Mouse (Mus musculus) ES-E14 (cell line): ENCODE measurements around the gene Smyd3. TPM values are rescaled to one million over a fixed set of nuclear protein-coding genes. Genes with fewer than 3 reads are reported as not detected.

Experiments used
- DNase-seq: peaks from one replicate; pipeline ENCODE4 v3.0.0-alpha.2; 2013; ENCODE audit warnings: low read depth, low spot score
- H3K27ac ChIP-seq: 2 replicates; pipeline ENCODE4 v1.5.1; 2012; ENCODE audit warnings: low read depth, mild to moderate bottlenecking, low read length, moderate library complexity, mixed read lengths; ENCODE audit not compliant: poor library complexity, insufficient read depth, severe bottlenecking
- H3K36me3 ChIP-seq: 2 replicates; pipeline ENCODE4 v1.6.1; 2012; ENCODE audit warnings: mild to moderate bottlenecking, low read length, moderate library complexity, mixed read lengths; ENCODE audit not compliant: control insufficient read depth, poor library complexity, insufficient read depth, severe bottlenecking
- H3K4me1 ChIP-seq, 2 experiments: fragments of 150-350 bp in 1 of 2; sonication (generic) in 1 of 2; 2 replicates each; pipeline ENCODE4 v1.6.1; 2012; ENCODE audit warnings: low read length in 2 of 2, mild to moderate bottlenecking in 1 of 2, mixed read lengths in 1 of 2; ENCODE audit not compliant: control insufficient read depth in 2 of 2, insufficient read depth in 2 of 2, poor library complexity in 1 of 2
- H3K4me3 ChIP-seq, 2 experiments: fragments of 150-350 bp in 1 of 2; sonication (generic) in 1 of 2; 2 replicates each; pipeline ENCODE4 v1.5.1; 2012; ENCODE audit warnings: low read length in 2 of 2, low read depth in 1 of 2, mild to moderate bottlenecking in 1 of 2, mixed read lengths in 1 of 2; ENCODE audit not compliant: insufficient read depth in 1 of 2, poor library complexity in 1 of 2, severe bottlenecking in 1 of 2
- H3K9ac ChIP-seq: 2 replicates; pipeline ENCODE4 v1.6.1; 2012; ENCODE audit warnings: low read depth, mild to moderate bottlenecking, low read length, mixed read lengths; ENCODE audit not compliant: poor library complexity, insufficient read depth, severe bottlenecking
- H3K9me3 ChIP-seq: fragments of 150-350 bp; sonication (generic); 2 replicates; pipeline ENCODE4 v1.6.1; 2012; ENCODE audit warnings: low read depth, mild to moderate bottlenecking, low read length; ENCODE audit not compliant: control insufficient read depth, insufficient read depth
- CHD2 ChIP-seq: IDR thresholded peaks from 2 replicates; pipeline ENCODE4 v1.6.1; 2014; ENCODE audit warnings: mild to moderate bottlenecking, low read depth, low read length, inconsistent platforms
- HCFC1 ChIP-seq: IDR thresholded peaks from 2 replicates; pipeline ENCODE4 v1.6.1; 2012; ENCODE audit warnings: low read length, inconsistent platforms, borderline replicate concordance; ENCODE audit not compliant: insufficient read depth
- MAFK ChIP-seq: IDR thresholded peaks from 2 replicates; pipeline ENCODE4 v1.6.1; 2014; ENCODE audit warnings: mild to moderate bottlenecking, low read depth, low read length, inconsistent platforms; ENCODE audit not compliant: insufficient read depth
- ZC3H11A ChIP-seq: IDR thresholded peaks from 2 replicates; pipeline ENCODE4 v1.6.1; 2012; ENCODE audit warnings: low read depth, mild to moderate bottlenecking, inconsistent platforms, low read length, borderline replicate concordance
- ZNF384 ChIP-seq: IDR thresholded peaks from 2 replicates; pipeline ENCODE4 v1.6.1; 2012; ENCODE audit warnings: low read depth, low read length, inconsistent platforms
- in situ Hi-C, 2 experiments: fragments of 600-800 bp; cut with MboI; formaldehyde crosslinking; loops; one replicate each; pipeline ENCODE4 v1.15.1; 2025; ENCODE audit warnings: low sequenced_read_pairs in 2 of 2, inconsistent platforms in 1 of 2; ENCODE audit not compliant: unreplicated experiment in 2 of 2
- total RNA-seq: library from RNA; depleted of rRNA; stranded (reverse); fragments of 300-350 nt; gene quantifications from 2 replicates; pipeline ENCODE4 v1.2.3, GENCODE M21; 2012; rRNA removed

The Smyd3 gene
- total RNA-seq = 18.3 and 26.5 TPM in 2 replicates

GRCm38 (mm10) chr1:179517713-179518465 lies at the start of gene Smyd3:
Smyd3 (minus strand) TSS chr1:179518041.
- H3K4me1 ChIP-seq = peaks cover 0 to 5% of the 10 kb centered on the region in 2 experiments; a peak in 2 of 4 replicates
- H3K4me3 ChIP-seq = peak within 1 kb of the TSS; percentile 88 to 91
- DNase-seq = peak; percentile 74
- TF ChIP-seq CHD2 (0 out of 2 replicates have a peak, but pooled peaks have one; percentile 21), ZNF384 (peak; percentile 90; the same call in 1 of the 2 replicates), MAFK (0 out of 2 replicates have a peak, but pooled peaks have one; percentile 24), ZC3H11A (no peak)
- H3K27ac ChIP-seq = peak within 1 kb of the TSS; percentile 49; the same call in 1 of the 2 replicates
- in situ Hi-C loops = no loop called here
- H3K9me3 ChIP-seq = no peaks in the 10 kb centered on the region
- H3K9ac ChIP-seq = peak within 1 kb of the TSS; percentile 91
- H3K36me3 ChIP-seq = no peaks in the 10 kb centered on the region

- H3K9me3 ChIP-seq = no peaks in the 10 kb centered on the region
- H3K4me3 ChIP-seq = no peak overlapping the region
- H3K9ac ChIP-seq = no peak overlapping the region
- H3K27ac ChIP-seq = no peak overlapping the region
- H3K4me1 ChIP-seq = peaks cover 4% of the 10 kb centered on the region in 2 experiments; a peak in 3 of 4 replicates
- no peaks in the 10 kb centered on the region for H3K36me3 ChIP-seq
- DNase-seq = no peak
- TF ChIP-seq CHD2 = no peak
- no peak for TF ChIP-seq MAFK
- TF ChIP-seq ZC3H11A = no peak
- TF ChIP-seq ZNF384 = no peak
- TF ChIP-seq HCFC1 = no peak
- in situ Hi-C loops = no loop called here
Measured at GRCm38 (mm10) chr1:179567558-179567957, 49.7 kb upstream of the Smyd3 start.

GRCm38 (mm10) chr1:179563926-179564325 lies 46.1 kb upstream of the Smyd3 start:
- no peak for DNase-seq
- in situ Hi-C loops = no loop called here
- H3K36me3 ChIP-seq = no peaks in the 10 kb centered on the region
- H3K9me3 ChIP-seq = no peaks in the 10 kb centered on the region
- TF ChIP-seq ZNF384 = no peak
- no peak for TF ChIP-seq HCFC1
- no peak overlapping the region for H3K27ac ChIP-seq
- H3K4me3 ChIP-seq = no peak overlapping the region
- no peak overlapping the region for H3K9ac ChIP-seq
- peaks cover 3 to 7% of the 10 kb centered on the region in 2 experiments; a peak in 2 of 4 replicates for H3K4me1 ChIP-seq

GRCm38 (mm10) chr1:179563211-179563610 lies 45.4 kb upstream of the Smyd3 start:
- no peaks in the 10 kb centered on the region for H3K36me3 ChIP-seq
- in situ Hi-C loops = no loop called here
- H3K27ac ChIP-seq = no peak overlapping the region
- H3K4me1 ChIP-seq = 0 out of 4 replicates have a peak, but pooled peaks cover 0 to 7% of the 10 kb centered on the region in 2 experiments
- DNase-seq = no peak
- no peak overlapping the region for H3K4me3 ChIP-seq
- H3K9me3 ChIP-seq = no peaks in the 10 kb centered on the region
- TF ChIP-seq HCFC1 = no peak
- TF ChIP-seq ZC3H11A = no peak
- TF ChIP-seq MAFK = no peak
- TF ChIP-seq ZNF384 = no peak
- no peak for TF ChIP-seq CHD2
- no peak overlapping the region for H3K9ac ChIP-seq
